Mouse (Mus musculus) liver, embryonic 11.5 days (tissue): ENCODE data around the gene Gucy2d. TPM values are rescaled to one million over a fixed set of nuclear protein-coding genes. Genes with fewer than 3 reads are reported as not detected.
A peak's percentile ranks its signal among the peaks of the same experiment; 100 is the strongest.

Experiments
- ATAC-seq: fragments of 200-750 bp; cut with Nextera tagmentation; replicated peaks from 2 replicates; pipeline ENCODE4 v1.8.0; 2017; ENCODE audit warnings: moderate number of reproducible peaks, mild to moderate bottlenecking, moderate TSS enrichment, moderate library complexity; ENCODE audit not compliant: low FRiP score
- DNase-seq: peaks from one replicate; pipeline ENCODE4 v3.0.0-alpha.2; 2017; ENCODE audit warnings: low spot score
- H3K27ac ChIP-seq: fragments of 300-500 bp; sonication (generic); 2 replicates; pipeline ENCODE4 v1.5.1; 2014; ENCODE audit warnings: mild to moderate bottlenecking, low read depth, low read length, control low read depth
- H3K27me3 ChIP-seq: fragments of 300-500 bp; sonication (generic); replicated peaks from 2 replicates; pipeline ENCODE4 v1.6.1; 2014; ENCODE audit warnings: low read length, mixed read lengths; ENCODE audit not compliant: control insufficient read depth, insufficient read depth
- H3K36me3 ChIP-seq: fragments of 300-500 bp; sonication (generic); 2 replicates; pipeline ENCODE4 v1.6.1; 2014; ENCODE audit warnings: mild to moderate bottlenecking, low read length, moderate library complexity, mixed read lengths; ENCODE audit not compliant: control insufficient read depth, insufficient read depth
- H3K4me1 ChIP-seq: fragments of 300-500 bp; sonication (generic); replicated peaks from 2 replicates; pipeline ENCODE4 v1.6.1; 2014; ENCODE audit warnings: low read length, mixed read lengths; ENCODE audit not compliant: control insufficient read depth, insufficient read depth
- H3K4me2 ChIP-seq: fragments of 300-500 bp; sonication (generic); 2 replicates; pipeline ENCODE4 v1.6.1; 2014; ENCODE audit warnings: mild to moderate bottlenecking, control low read depth, moderate library complexity
- H3K4me3 ChIP-seq: fragments of 300-500 bp; sonication (generic); 2 replicates; pipeline ENCODE4 v1.5.1; 2014; ENCODE audit warnings: low read depth, low read length, control low read depth
- H3K9ac ChIP-seq: fragments of 300-500 bp; sonication (generic); 2 replicates; pipeline ENCODE4 v1.6.1; 2014; ENCODE audit warnings: low read depth, low read length, control low read depth
- H3K9me3 ChIP-seq: fragments of 300-500 bp; sonication (generic); 2 replicates; pipeline ENCODE4 v1.6.1; 2016; ENCODE audit warnings: low read length, inconsistent platforms, mixed read lengths; ENCODE audit not compliant: control insufficient read depth
- WGBS: fragments of 180-500 bp; shearing (Covaris S2); extraction: QIAGEN DNeasy Blood & Tissue Kit; methylation state at CpG from one replicate; pipeline ENCODE4 v1.1.7; 2014; 5-methylcytosine and 5-hydroxymethylcytosine counted together
- polyA plus RNA-seq: library from polyadenylated mRNA; unstranded; fragments of >200 nt; fragmentation: Nextera tagmentation; extraction: Ambion mirVana; gene quantifications from 2 replicates; pipeline ENCODE4 v1.2.1, GENCODE M21; 2014

The Gucy2d gene
- polyA plus RNA-seq, 1 experiment from 2014 or later: not detected

DNA sequence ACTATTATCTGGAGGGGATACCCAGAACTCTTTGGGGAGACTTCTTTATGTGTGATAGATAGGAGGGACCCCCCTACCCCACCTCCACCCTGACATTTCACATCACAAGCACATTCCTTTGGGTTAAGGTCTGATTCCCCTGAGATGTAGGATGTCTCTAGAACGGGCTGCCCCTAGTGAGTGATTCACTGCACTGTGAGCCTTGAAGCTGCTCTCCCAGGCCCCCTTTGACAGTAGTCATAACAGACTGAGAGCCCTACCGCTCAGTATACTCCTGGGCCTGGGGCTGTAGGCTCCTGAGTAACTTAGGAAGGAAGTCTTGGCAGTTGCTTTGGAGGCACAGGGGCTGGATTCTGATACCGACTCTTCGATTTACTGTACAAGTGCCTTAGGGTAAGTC is 50.1 kb downstream of the Gucy2d start:
- WGBS: 56% methylated on average over 4 of the region's 4 CpGs
- Histone ChIP-seq H3K27ac (no peak overlapping the region; the same call in 1 of the 2 replicates), H3K4me2 (peak overlapping the region; percentile 78), H3K9ac (peak overlapping the region; percentile 49), H3K4me3 (peak overlapping the region; percentile 55), H3K27me3 (peaks cover 22% of the 10 kb centered on the region), H3K36me3 (no peaks in the 10 kb centered on the region), H3K9me3 (no peaks in the 10 kb centered on the region), H3K4me1 (peaks cover 9% of the 10 kb centered on the region)
- ATAC-seq (no peak), DNase-seq (no peak)

GRCm38 (mm10) chr7:98490911-98491310 is 50.7 kb downstream of the Gucy2d start:
- ATAC-seq: no peak

GRCm38 (mm10) chr7:98491451-98492200 is 51.4 kb downstream of the Gucy2d start:
- Histone ChIP-seq H3K27me3 (peaks cover 22% of the 10 kb centered on the region), H3K9me3 (no peaks in the 10 kb centered on the region), H3K36me3 (no peaks in the 10 kb centered on the region), H3K4me1 (peaks cover 9% of the 10 kb centered on the region), H3K27ac (no peak overlapping the region), H3K4me2 (peak overlapping the region; percentile 78), H3K9ac (no peak overlapping the region), H3K4me3 (peak overlapping the region; percentile 55)
- DNase-seq (no peak), ATAC-seq (no peak)
- 68% methylated on average over 9 of the region's 9 CpGs for WGBS

More at GRCm38 (mm10) chr7:98490911-98491310, 50.7 kb downstream of the Gucy2d start:
- Histone ChIP-seq H3K9ac (no peak overlapping the region), H3K27me3 (peaks cover 22% of the 10 kb centered on the region), H3K27ac (no peak overlapping the region), H3K36me3 (no peaks in the 10 kb centered on the region), H3K4me1 (peaks cover 9% of the 10 kb centered on the region), H3K4me3 (peak overlapping the region; percentile 55), H3K9me3 (no peaks in the 10 kb centered on the region), H3K4me2 (peak overlapping the region; percentile 78)
- no peak for DNase-seq
- 94% methylated on average over 6 of the region's 6 CpGs for WGBS

DNA sequence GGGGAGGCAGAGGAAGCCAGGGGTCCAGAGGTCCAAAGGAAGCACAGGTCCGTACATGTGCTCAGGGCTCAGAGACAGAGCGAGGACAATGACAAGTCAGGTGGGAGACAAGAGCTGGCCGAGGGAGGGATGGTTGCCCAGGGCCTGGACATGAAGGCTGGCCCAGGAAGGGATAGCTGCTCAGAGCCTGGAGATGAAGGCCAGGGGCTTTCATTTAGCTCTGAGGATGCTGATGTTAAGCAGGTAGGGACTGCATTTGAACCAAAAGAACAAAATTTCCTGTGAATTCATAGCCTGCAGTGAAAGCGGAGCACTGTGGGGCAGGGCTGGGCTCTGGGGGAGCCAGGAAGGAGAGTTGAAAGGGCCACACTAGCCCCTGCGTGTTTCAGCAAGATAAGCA is 52.1 kb downstream of the Gucy2d start:
- Histone ChIP-seq H3K36me3 (no peaks in the 10 kb centered on the region), H3K27ac (no peak overlapping the region), H3K9ac (no peak overlapping the region), H3K4me1 (peaks cover 9% of the 10 kb centered on the region), H3K4me2 (peak overlapping the region; percentile 78), H3K4me3 (peak overlapping the region; percentile 55), H3K27me3 (peaks cover 22% of the 10 kb centered on the region), H3K9me3 (no peaks in the 10 kb centered on the region)
- DNase-seq (no peak), ATAC-seq (no peak)
- 51% methylated on average over 5 of the region's 5 CpGs for WGBS

DNA sequence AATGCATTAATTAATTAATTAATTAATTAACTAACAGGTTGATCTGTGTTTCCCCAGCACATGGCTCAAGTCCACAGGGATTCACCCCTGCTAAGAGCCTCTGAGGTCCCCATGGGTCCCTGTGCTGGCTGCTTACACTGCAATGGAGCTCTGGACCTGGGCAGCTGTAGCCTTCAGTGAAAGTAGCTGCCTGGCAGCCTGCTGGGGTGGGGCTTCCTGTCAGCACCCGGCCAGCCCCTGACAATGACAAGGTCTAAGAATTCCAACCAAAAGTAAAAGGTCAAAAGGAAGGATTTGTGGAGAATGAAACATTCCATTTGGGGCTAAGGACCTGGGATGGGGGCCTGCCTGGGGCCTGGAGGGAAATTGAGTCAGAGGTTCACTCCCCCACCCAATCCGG is 53.1 kb downstream of the Gucy2d start:
- WGBS: 39% methylated on average over 2 of the region's 2 CpGs
- Histone ChIP-seq H3K4me3 (0 out of 2 replicates have a peak overlapping the region, but pooled peaks have one; percentile 5), H3K36me3 (no peaks in the 10 kb centered on the region), H3K4me2 (peak overlapping the region; percentile 78), H3K27ac (no peak overlapping the region), H3K9ac (no peak overlapping the region), H3K4me1 (peaks cover 9% of the 10 kb centered on the region), H3K9me3 (no peaks in the 10 kb centered on the region), H3K27me3 (peaks cover 22% of the 10 kb centered on the region)
- ATAC-seq (no peak), DNase-seq (no peak)

- Histone ChIP-seq H3K9ac (no peak overlapping the region), H3K27me3 (peaks cover 20% of the 10 kb centered on the region), H3K9me3 (no peaks in the 10 kb centered on the region), H3K36me3 (no peaks in the 10 kb centered on the region; the same call in 1 of the 2 replicates), H3K4me1 (peaks cover 9% of the 10 kb centered on the region), H3K4me3 (no peak overlapping the region), H3K4me2 (no peak overlapping the region), H3K27ac (no peak overlapping the region)
- 58% methylated on average over 18 of the region's 18 CpGs for WGBS
- ATAC-seq: no peak
- no peak for DNase-seq
Observed at GRCm38 (mm10) chr7:98493901-98494480, 53.8 kb downstream of the Gucy2d start.

DNA sequence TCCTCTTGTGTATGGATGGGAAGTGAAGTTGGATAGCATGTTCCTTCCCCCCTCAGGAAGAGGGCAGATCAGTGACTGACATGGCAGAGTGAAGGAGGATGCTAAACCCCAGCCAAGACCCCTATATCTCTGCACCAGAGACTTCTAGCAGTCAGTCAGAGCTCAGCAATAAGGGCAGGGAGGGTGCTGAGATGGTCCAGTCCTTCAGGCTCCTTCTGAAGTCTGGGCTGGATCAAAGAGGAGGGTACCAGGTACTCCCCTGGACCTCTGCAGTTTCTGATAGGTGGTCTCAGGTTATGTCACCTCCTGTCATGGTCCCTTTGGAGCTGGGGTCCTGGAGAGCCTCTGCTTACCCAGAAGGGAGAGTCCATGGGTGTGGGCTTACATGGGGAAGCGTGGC is 55.4 kb downstream of the Gucy2d start:
- Histone ChIP-seq H3K4me1 (peaks cover 11% of the 10 kb centered on the region), H3K4me2 (no peak overlapping the region), H3K36me3 (no peaks in the 10 kb centered on the region; the same call in 1 of the 2 replicates), H3K27me3 (peaks cover 7% of the 10 kb centered on the region), H3K27ac (no peak overlapping the region), H3K9ac (no peak overlapping the region), H3K9me3 (no peaks in the 10 kb centered on the region), H3K4me3 (no peak overlapping the region)
- ATAC-seq (no peak), DNase-seq (no peak)
- 57% methylated on average over 1 of the region's 1 CpGs for WGBS

GRCm38 (mm10) chr7:98497451-98497850 is 57.2 kb downstream of the Gucy2d start:
- Histone ChIP-seq H3K4me3 (no peak overlapping the region), H3K27me3 (no peaks in the 10 kb centered on the region), H3K4me1 (peaks cover 11% of the 10 kb centered on the region), H3K36me3 (no peaks in the 10 kb centered on the region; the same call in 1 of the 2 replicates), H3K9me3 (no peaks in the 10 kb centered on the region), H3K4me2 (no peak overlapping the region), H3K9ac (no peak overlapping the region), H3K27ac (no peak overlapping the region)
- ATAC-seq (no peak), DNase-seq (no peak)
- 56% methylated on average over 5 of the region's 5 CpGs for WGBS

DNA sequence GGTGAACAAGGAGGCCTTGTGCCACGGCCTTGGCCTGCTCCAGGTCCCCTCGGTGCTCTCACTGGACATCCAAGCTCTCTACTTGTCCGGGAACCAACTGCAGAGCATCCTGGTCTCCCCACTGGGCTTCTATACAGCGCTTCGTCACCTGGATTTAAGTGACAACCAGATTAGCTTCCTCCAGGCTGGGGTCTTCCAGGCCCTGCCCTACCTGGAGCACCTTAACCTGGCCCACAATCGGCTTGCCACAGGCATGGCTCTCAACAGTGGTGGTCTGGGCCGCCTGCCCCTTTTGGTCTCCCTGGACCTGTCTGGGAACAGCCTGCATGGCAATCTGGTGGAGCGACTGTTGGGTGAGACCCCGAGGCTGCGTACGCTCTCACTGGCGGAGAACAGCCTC is 57.9 kb downstream of the Gucy2d start:
- H3K27ac ChIP-seq: no peak overlapping the region
- ATAC-seq (no peak), DNase-seq (no peak)
- no peaks in the 10 kb centered on the region; the same call in 1 of the 2 replicates for H3K36me3 ChIP-seq
- WGBS: 92% methylated on average over 12 of the region's 12 CpGs
- H3K4me1 ChIP-seq: peaks cover 9% of the 10 kb centered on the region
- no peaks in the 10 kb centered on the region for H3K9me3 ChIP-seq
- H3K4me2 ChIP-seq: no peak overlapping the region
- no peak overlapping the region for H3K4me3 ChIP-seq
- H3K9ac ChIP-seq: no peak overlapping the region
- H3K27me3 ChIP-seq: no peaks in the 10 kb centered on the region
